Comparison of ENCODE assay signal across 15 mouse cellular contexts in the genomic region with DNA sequence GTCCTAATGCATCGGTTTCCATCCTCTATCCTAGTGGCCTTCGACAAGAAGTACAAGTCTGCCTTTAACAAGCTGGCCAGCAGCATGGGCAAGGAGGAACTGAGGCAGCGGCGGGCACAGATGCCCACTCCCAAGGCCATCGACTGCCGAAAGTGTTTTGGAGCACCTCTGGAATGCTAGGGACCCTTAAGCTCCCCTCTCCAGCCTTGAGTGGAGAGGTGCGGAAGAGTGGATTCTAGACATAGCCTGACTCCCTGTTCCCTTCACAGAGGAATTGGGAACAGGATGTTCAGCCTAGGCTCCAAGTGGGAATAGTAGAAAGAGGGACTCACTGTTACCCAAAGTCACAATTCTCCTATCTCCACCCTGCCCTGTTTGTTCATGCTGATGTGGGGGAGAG. TPM values are rescaled to one million over a fixed set of nuclear protein-coding genes. Genes with fewer than 3 reads are reported as not detected.
"Had no signal": no experiment of that assay in that cellular context is flagged by ENCODE, and none has a peak within 500 bp of the region (broad histone marks: within the 10 kb centered on the region; RNA-seq: fewer than 3 reads in every experiment).

No protein-coding gene starts in this region.

- H3K9ac ChIP-seq: limb, embryonic 12.5 days; liver, embryonic 13.5 days; liver, postnatal 0 days; midbrain, embryonic 12.5 days; stomach, embryonic 15.5 days had no signal

- DNase-seq: kidney, adult 18-20 months; kidney, postnatal 10 days; kidney, postnatal 4 days; liver; liver, embryonic 13.5 days; liver, postnatal 0 days; right cerebral cortex, postnatal 14 days; thymus, adult 2 months; thymus, postnatal 25 days had no signal

- H3K4me1 ChIP-seq: limb, embryonic 12.5 days; midbrain, embryonic 12.5 days; stomach, embryonic 15.5 days had no signal

- H3K27ac ChIP-seq: limb, embryonic 12.5 days; liver, embryonic 13.5 days; midbrain, embryonic 12.5 days; stomach, embryonic 15.5 days had no signal

- ATAC-seq: liver, postnatal 0 days had no signal

- H3K4me3 ChIP-seq: limb, embryonic 12.5 days; liver, embryonic 13.5 days; midbrain, embryonic 12.5 days; stomach, embryonic 15.5 days had no signal

- H3K27me3 ChIP-seq: limb, embryonic 12.5 days; liver, embryonic 13.5 days; midbrain, embryonic 12.5 days; stomach, embryonic 15.5 days had no signal

- H3K9me3 ChIP-seq: limb, embryonic 12.5 days; liver, embryonic 13.5 days; midbrain, embryonic 12.5 days; stomach, embryonic 15.5 days had no signal

- H3K4me2 ChIP-seq: limb, embryonic 12.5 days; liver, embryonic 13.5 days; midbrain, embryonic 12.5 days; stomach, embryonic 15.5 days had no signal

RNA-seq across cellular contexts. Expression of gene Creb3l4, which starts 36.4 kb away (rescaled TPM):
- total RNA-seq: layer of hippocampus, postnatal 14 days; left cerebral cortex, postnatal 36 days; megakaryocyte-erythroid progenitor cell, adult 5-6 weeks had no signal
